In the genomic region with DNA sequence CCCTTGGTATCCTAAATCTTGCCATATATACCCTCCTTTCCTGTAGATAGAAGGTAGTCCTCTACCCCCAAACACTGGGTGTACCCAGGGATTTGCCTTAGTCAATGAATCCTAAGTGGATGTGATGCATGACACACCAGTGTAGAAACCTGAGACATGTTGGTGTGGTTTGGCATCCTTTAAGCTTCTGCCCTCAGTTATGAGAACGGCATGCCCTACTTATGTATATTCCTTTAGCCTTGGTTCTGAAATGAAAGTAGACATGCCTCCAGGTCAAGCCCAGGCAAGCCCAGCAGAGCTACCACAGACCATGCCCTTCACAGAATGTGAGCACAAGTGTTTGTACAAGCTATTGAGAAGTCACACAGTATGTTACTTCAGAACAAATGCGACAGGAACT, we compare ENCODE assay signal across 22 mouse cellular contexts.
DNase-seq lines count a peak whose midpoint lies in the region; ATAC-seq and TF ChIP-seq lines count a peak whose summit lies in the region.
"Had no signal": no experiment of that assay in that cellular context is flagged by ENCODE, and none has a peak within 500 bp of the region (broad histone marks: within the 10 kb centered on the region; RNA-seq: fewer than 3 reads in every experiment).

No protein-coding gene starts in this region.

- no peaks in the 10 kb centered on the region for H3K27me3 ChIP-seq in embryonic facial prominence, embryonic 13.5 days
- no peaks in the 10 kb centered on the region for H3K27me3 ChIP-seq in embryonic facial prominence, embryonic 10.5 days (replicated peaks; ENCODE audit: low read depth, poor library complexity, severe bottlenecking)
- H3K27me3 ChIP-seq in embryonic facial prominence, embryonic 14.5 days (replicated peaks; ENCODE audit: control insufficient read depth, insufficient read depth, low read length), result no peaks in the 10 kb centered on the region
- H3K27me3 ChIP-seq: heart, embryonic 15.5 days; intestine, embryonic 15.5 days had no signal

- DNase-seq in embryonic facial prominence, embryonic 10.5 days (ENCODE audit: low spot score), result no peak
- DNase-seq in lung, postnatal 36 days, result peak; percentile 10
- DNase-seq in lung, adult 2 months, result no peak
- peak; percentile 75 for DNase-seq in embryonic facial prominence, embryonic 14.5 days (ENCODE audit: low spot score)
- peak; percentile 34 for DNase-seq in skeletal muscle tissue, adult 2 months (ENCODE audit: low read depth, low spot score)
- DNase-seq in ovary, adult 18-20 months (ENCODE audit: low spot score), result no peak
- no peak for DNase-seq in yolk sac, embryonic 10.5 days (ENCODE audit: low spot score)
- DNase-seq: adrenal gland, postnatal 14 days; cerebellum, adult 11-12 months; cerebellum, adult 9-10 months; cerebellum, postnatal 25 days; heart, adult 2 months; heart, postnatal 14 days had no signal

- no peak for TF ChIP-seq CTCF in lung, adult 2 months (IDR thresholded peaks at IDR 0.05; ENCODE audit: insufficient read depth, low read length)

- TF ChIP-seq POLR2A in lung, adult 2 months (IDR thresholded peaks at IDR 0.05; ENCODE audit: borderline replicate concordance, extremely low read depth, low read depth, low read length), result no peak

- no peaks in the 10 kb centered on the region for H3K9me3 ChIP-seq in embryonic facial prominence, embryonic 13.5 days
- H3K9me3 ChIP-seq in embryonic facial prominence, embryonic 10.5 days, result no peaks in the 10 kb centered on the region
- H3K9me3 ChIP-seq in embryonic facial prominence, embryonic 14.5 days (ENCODE audit: control insufficient read depth, low read length), result no peaks in the 10 kb centered on the region
- H3K9me3 ChIP-seq: G1E; heart, embryonic 15.5 days; hindbrain, embryonic 10.5 days; intestine, embryonic 15.5 days had no signal

- H3K4me3 ChIP-seq in embryonic facial prominence, embryonic 13.5 days, result no peak overlapping the region
- no peak overlapping the region for H3K4me3 ChIP-seq in embryonic facial prominence, embryonic 10.5 days
- H3K4me3 ChIP-seq in lung, adult 2 months (replicated peaks; ENCODE audit: extremely low read depth, low read depth, low read length), result no peak overlapping the region
- H3K4me3 ChIP-seq in embryonic facial prominence, embryonic 14.5 days (ENCODE audit: low read depth, low read length), result no peak overlapping the region
- H3K4me3 ChIP-seq: heart, adult 2 months; heart, embryonic 15.5 days; hindbrain, embryonic 10.5 days; intestine, embryonic 15.5 days had no signal

- H3K36me3 ChIP-seq in embryonic facial prominence, embryonic 13.5 days, result no peaks in the 10 kb centered on the region
- no peaks in the 10 kb centered on the region for H3K36me3 ChIP-seq in embryonic facial prominence, embryonic 10.5 days (replicated peaks)
- no peaks in the 10 kb centered on the region for H3K36me3 ChIP-seq in embryonic facial prominence, embryonic 14.5 days (ENCODE audit: control insufficient read depth, insufficient read depth, low read length)
- H3K36me3 ChIP-seq: G1E; heart, embryonic 15.5 days; hindbrain, embryonic 10.5 days; intestine, embryonic 15.5 days had no signal

- 49% methylated on average over 2 of the region's 2 CpGs for WGBS in embryonic facial prominence, embryonic 13.5 days
- WGBS in embryonic facial prominence, embryonic 10.5 days, result 77% methylated on average over 2 of the region's 2 CpGs
- WGBS in lung, adult 2 months, result 60% methylated on average over 2 of the region's 2 CpGs
- 32% methylated on average over 2 of the region's 2 CpGs for WGBS in embryonic facial prominence, embryonic 14.5 days

- H3K4me2 ChIP-seq in embryonic facial prominence, embryonic 13.5 days, result no peak overlapping the region
- no peak overlapping the region for H3K4me2 ChIP-seq in embryonic facial prominence, embryonic 14.5 days (ENCODE audit: low read depth, low read length)
- H3K4me2 ChIP-seq: heart, embryonic 11.5 days; heart, embryonic 15.5 days; hindbrain, embryonic 14.5 days; intestine, embryonic 15.5 days had no signal

- H3K9ac ChIP-seq in embryonic facial prominence, embryonic 13.5 days, result no peak overlapping the region
- no peak overlapping the region for H3K9ac ChIP-seq in embryonic facial prominence, embryonic 14.5 days (ENCODE audit: low read depth, low read length)
- H3K9ac ChIP-seq: heart, embryonic 15.5 days; hindbrain, embryonic 14.5 days; intestine, embryonic 15.5 days had no signal

- peaks cover 6% of the 10 kb centered on the region; the same call in 1 of the 2 replicates for H3K4me1 ChIP-seq in embryonic facial prominence, embryonic 13.5 days
- H3K4me1 ChIP-seq in embryonic facial prominence, embryonic 10.5 days, result peaks cover 7% of the 10 kb centered on the region; the same call in 1 of the 2 replicates
- no peaks in the 10 kb centered on the region for H3K4me1 ChIP-seq in lung, adult 2 months (ENCODE audit: control insufficient read depth, insufficient read depth, low read length)
- H3K4me1 ChIP-seq in embryonic facial prominence, embryonic 14.5 days (ENCODE audit: control insufficient read depth, insufficient read depth, low read length), result no peaks in the 10 kb centered on the region
- H3K4me1 ChIP-seq: heart, embryonic 15.5 days; hindbrain, embryonic 10.5 days; intestine, embryonic 15.5 days had no signal

- H3K27ac ChIP-seq in embryonic facial prominence, embryonic 13.5 days, result no peak overlapping the region
- no peak overlapping the region for H3K27ac ChIP-seq in embryonic facial prominence, embryonic 10.5 days (replicated peaks)
- H3K27ac ChIP-seq in embryonic facial prominence, embryonic 14.5 days (replicated peaks; ENCODE audit: low read depth, low read length), result no peak overlapping the region
- H3K27ac ChIP-seq: heart, adult 2 months; heart, embryonic 15.5 days; hindbrain, embryonic 10.5 days; hindbrain, embryonic 14.5 days; intestine, embryonic 15.5 days had no signal

- ATAC-seq in embryonic facial prominence, embryonic 13.5 days (ENCODE audit: insufficient number of reproducible peaks, insufficient read depth, low FRiP score, low TSS enrichment, low read depth), result peak; percentile 62; the same call in 1 of the 2 replicates
- peak; percentile 71 for ATAC-seq in embryonic facial prominence, embryonic 14.5 days (ENCODE audit: low read depth)
- ATAC-seq: activated CD4-positive, CD25-positive, alpha-beta regulatory T cell, adult 4 months; forebrain, embryonic 14.5 days; intestine, embryonic 15.5 days had no signal

Comparison
In these comparisons a context has a peak if more than half of its experiments do, and no peak if none do; other contexts are left out.
1. DNase-seq: peak in lung, postnatal 36 days (single experiment), embryonic facial prominence, embryonic 14.5 days (single experiment) and skeletal muscle tissue, adult 2 months (single experiment); none in embryonic facial prominence, embryonic 10.5 days (single experiment), lung, adult 2 months (single experiment), ovary, adult 18-20 months (single experiment) and yolk sac, embryonic 10.5 days (single experiment).